Mouse (Mus musculus) regulatory T cell (primary cell): ENCODE data around the gene Psmd13.

Experiments used
- in situ Hi-C: fragments of 300-600 bp; cut with MboI, MseI; formaldehyde crosslinking; loops from one replicate; pipeline ENCODE4 v1.15.1; 2025; ENCODE audit warnings: high pct_unique_total_duplicates

Gene Psmd13

GRCm38 (mm10) chr7:140881696-140882468, at the start of gene Psmd13, which contains the start of gene Sirt3:
Gene Psmd13 (plus strand): TSS chr7:140881968.
Gene Sirt3 (minus strand): TSS chr7:140882309.
- in situ Hi-C loops = loop anchor here (10.0 kb wide), 1 partner anchor 747 kb away; the partner anchor contains the start of gene Mtg1

DNA sequence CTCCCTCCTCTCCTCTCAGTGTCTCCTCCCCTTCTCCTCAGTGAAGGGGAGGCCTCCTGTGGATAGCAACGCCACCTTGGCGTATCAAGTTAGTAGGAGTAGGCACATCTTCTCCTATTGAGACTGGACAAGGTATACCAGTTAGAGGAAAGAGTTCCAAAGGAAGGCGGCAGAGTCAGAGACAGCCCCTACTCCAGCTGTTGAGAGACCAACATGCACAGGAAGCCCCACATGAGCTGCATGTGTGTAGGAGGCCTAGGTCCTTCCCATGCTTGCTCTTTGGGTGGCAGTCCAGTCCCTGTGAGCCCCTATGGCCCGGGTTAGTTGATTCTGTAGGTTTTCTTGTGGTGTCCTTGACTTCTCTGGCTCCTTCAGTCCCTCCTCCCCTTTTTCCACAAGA, 48.4 kb upstream of the Psmd13 start:
- in situ Hi-C loops = no loop called here

DNA sequence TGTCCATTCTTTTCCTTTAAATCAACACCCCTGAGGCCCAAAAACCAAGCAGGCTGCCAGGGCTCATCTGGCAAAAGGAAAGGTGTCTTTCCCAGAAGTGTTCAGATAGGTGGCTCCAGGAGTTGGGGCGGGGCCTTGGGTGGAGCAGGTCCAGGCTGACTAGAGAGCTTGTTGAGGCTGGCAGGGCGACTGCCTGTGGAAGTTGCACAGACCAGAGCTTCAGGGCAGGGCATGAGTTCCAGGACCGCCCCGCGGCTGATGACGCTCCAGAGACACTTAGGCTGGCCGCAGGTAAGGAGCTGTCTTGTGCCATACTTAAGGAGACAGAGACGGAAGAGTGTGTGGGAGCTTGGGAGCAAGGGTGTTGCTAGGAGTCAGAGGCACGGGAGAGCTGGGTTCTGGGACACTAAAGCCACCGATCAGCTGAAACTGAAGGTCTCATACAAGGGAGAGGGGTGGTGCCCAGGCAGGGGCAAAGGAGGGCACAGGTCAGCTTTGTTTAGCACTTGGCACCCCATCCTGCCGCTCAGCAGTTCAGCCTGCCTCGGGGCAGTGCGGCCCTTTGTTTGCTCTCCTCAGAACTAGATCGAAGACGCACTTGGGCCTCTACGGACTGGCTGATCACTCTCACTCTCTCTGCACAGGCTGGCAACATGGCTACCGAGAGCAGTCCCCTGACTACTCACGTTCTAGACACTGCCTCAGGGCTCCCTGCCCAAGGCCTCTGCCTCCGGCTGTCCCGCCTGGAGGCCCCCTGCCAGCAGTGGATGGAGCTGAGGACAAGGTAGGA, 46.6 kb upstream of the Psmd13 start, which contains the start of gene Urah:
Gene Urah, plus strand, starts transcription at position 51 of the 790 bp plus-strand sequence.
- in situ Hi-C loops = no loop called here

DNA sequence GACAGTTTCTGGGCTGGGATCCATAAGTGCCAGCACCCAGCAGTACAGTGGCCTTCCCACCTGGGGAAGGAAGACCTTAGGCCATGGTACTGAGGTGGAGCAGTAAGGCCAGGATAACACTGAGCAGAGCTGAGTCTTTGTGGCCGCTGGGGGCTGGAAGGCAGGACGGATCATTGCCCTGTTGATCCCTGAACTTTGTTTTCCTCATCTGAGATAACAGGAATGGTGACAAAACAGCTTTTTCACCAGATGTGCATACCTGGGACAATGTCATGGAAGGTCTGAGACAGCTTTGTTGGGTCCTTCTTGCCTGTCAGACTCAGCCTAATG, 46.0 kb upstream of the Psmd13 start:
- in situ Hi-C loops = no loop called here

- in situ Hi-C loops = no loop called here
Measured at GRCm38 (mm10) chr7:140836243-140837115, 45.3 kb upstream of the Psmd13 start.

DNA sequence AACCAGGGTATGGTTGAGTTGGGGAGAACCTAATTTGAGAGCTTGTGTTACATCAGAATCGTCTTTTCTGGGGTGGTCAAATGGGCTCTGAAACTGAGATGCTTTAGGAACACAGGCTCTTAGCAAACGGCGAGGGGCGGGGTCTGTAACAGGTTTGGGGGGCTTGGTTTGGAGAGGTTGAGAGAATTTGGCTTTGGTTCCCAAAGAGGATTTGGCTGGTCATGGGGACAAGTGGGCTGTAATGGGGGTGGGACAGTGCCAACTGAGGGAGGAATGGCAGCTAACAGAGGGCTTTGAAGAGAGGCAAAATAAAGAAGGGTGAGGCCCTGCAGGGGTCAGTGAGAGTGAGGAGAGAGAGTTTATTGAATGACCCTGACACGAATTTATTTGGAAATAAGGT, 42.2 kb upstream of the Psmd13 start:
- in situ Hi-C loops = no loop called here

DNA sequence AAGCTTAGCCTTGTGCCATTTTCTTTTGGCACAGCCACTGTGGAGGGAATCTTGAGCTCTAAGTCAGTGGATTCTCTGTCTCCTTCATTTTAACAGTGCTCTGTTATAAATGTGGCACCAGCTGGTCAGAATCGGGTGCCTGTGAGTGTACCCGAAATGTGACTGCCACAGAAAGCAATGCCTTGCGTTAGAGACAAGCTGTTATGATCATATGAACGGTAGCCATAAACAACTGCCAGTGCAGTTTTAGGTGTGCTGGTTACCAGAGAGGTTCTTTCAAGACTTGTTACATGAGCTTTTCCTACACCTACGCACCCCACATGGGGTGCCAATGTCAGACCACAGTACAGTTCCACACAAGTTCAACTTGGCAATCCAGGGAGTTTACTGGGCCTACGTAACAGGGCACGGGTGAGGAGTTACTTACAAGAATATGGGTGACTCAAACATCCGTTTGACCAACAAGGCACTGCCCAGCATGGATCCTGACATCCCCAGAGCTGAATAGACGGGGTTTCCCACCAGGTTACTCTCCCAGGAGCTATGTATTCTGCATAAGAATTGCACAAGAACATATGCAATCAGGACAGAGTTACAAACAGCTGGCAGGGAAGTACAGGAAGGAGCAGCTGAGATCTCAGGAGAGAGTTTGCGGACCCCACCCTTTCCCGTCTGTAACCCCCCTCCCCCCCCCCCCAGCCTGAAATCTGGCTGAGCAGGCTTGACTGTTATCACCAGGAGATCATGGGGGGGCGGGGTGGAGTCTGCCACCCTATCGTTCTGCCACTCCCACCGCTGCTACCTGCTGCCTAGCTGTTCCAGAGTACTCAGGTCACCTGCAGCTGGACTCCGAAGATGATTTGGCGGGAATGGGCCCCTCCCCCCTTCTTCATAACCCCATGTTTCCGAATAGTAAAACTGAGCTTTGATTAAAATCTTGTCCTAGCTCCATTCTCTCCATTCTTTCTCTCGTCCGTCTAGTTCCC, 40.7 kb upstream of the Psmd13 start:
- in situ Hi-C loops = loop anchor here (5.0 kb wide), 2 partner anchors 61 to 206 kb away; partner anchors contain the start of gene Cox8b

- in situ Hi-C loops = loop anchor here (5.0 kb wide), 2 partner anchors 58 to 203 kb away; partner anchors contain the start of gene Cox8b
Measured at GRCm38 (mm10) chr7:140843806-140844205, 38.0 kb upstream of the Psmd13 start.

DNA sequence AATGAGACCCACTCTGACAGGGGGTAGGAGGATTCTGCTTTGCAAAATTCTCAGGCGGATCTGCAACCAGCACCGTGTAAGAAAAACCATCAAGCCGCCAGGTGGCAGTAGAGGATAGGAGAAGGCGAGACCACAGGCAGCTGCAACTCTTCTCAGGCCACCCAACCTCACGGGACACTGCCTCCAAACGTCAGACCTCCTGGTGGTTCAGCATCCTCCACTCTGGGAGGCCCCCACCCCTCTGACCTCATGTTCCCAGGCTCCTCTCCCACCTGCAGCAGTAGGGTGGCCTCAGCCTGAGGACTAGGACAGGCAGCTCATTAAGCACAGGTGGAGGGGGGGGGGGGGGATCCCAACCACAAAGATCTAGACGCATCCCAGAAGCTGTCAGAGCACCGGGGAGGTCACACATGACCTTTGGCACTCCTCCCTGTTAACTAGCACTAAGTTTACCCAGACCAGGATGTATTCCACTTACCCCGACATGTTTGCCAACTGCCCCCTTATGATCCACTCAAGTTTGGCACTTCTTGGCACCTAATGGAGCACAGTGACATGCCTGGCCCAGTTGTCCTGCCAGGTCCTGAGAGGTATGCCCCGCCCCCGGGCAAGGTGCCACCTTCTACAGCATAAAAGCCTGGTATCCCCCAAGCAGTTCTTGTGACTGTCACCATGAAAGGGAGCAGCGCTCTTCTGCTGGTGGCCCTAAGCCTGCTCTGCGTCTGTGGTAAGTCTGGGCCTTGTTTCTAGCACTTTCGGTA, 36.7 kb upstream of the Psmd13 start, which contains the start of gene Scgb1c1:
Gene Scgb1c1, plus strand, starts transcription at position 643 of the 761 bp plus-strand sequence.
- in situ Hi-C loops = loop anchor here (5.0 kb wide), 2 partner anchors 57 to 202 kb away; partner anchors contain the start of gene Cox8b

DNA sequence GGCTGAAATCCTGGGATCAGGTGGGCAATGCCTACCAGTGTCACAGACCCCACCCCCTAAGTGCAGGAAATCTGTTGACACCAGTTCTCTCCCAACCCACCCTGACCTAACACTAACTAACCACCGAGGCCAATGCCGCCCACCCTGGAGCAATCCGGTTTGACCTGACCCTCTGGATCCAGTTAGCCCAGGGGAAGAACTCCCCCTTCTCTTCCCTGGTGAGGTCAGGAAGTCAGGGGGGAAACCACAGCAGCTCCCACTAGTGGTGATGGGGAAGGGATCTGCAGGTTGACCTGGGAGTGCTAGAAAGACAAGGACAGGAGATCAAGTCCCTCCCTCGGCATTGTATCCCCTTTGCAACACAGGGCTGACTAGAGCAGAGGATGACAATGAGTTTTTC, 36.1 kb upstream of the Psmd13 start:
- in situ Hi-C loops = no loop called here

DNA sequence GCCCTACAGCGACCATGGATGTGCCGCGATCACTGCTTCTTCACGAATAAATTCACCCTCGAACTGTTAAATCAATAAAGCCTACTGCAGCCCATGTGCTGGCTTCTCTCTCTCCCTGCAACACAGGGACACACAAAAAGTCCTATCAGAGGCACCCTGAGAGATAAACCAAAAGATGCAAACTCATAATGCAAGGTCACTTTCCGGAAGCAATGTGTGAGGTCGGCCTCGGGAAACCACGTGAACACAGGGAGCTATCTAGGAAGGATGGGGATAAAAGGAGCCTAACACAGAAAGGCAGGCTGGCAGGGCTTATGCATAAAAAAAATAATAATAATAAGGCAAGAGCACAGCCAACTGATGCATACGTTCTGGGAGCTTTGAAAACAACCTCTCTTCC, 35.1 kb upstream of the Psmd13 start:
- in situ Hi-C loops = no loop called here

DNA sequence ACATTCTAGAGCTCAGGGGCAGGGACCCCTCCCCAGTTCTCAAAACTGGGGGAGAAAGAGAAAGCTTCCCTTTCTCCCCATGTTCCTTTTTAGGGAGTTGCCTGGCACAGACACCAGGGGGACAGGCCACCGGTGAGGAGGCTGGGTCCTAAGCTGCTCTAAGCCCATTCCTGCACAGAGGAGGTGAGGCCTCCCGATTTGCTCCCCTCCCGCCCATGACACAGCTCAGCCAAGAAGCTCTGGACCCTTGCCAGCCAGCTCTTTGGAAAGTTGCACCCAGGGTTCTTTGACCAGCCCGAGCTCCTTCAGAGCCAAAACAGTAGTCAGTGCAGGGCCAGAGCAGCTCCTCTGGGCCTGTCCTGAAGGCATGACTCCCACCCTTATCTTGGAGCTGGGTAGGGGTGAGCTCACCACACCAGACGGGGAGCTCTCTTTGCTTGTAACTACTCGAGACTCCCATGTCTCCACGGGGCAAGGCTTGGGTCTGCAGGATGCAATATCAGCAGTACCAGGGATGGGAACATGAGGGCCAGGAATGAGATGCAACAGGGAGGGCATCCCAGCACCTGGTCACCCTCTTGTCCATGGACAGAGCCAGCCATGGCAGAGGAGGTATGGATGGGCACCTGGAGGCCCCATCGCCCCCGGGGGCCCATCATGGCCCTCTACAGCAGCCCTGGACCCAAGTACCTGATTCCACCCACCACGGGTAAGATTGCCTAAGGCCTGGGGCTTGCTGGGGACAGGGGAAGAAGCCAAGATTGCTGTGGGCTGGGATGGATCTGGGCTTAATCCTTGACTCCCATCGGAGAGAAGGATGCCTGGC, 33.8 kb upstream of the Psmd13 start, which contains the start of gene Odf3:
Gene Odf3, plus strand, starts transcription at position 51 of the 826 bp plus-strand sequence.
- in situ Hi-C loops = no loop called here

GRCm38 (mm10) chr7:140848591-140848990, 33.2 kb upstream of the Psmd13 start:
- in situ Hi-C loops = no loop called here

- in situ Hi-C loops = no loop called here
Measured at GRCm38 (mm10) chr7:140851916-140852315, 29.9 kb upstream of the Psmd13 start.

- in situ Hi-C loops = no loop called here
Measured at GRCm38 (mm10) chr7:140853386-140853785, 28.4 kb upstream of the Psmd13 start.

- in situ Hi-C loops = no loop called here
Measured at GRCm38 (mm10) chr7:140854483-140854882, 27.3 kb upstream of the Psmd13 start.

DNA sequence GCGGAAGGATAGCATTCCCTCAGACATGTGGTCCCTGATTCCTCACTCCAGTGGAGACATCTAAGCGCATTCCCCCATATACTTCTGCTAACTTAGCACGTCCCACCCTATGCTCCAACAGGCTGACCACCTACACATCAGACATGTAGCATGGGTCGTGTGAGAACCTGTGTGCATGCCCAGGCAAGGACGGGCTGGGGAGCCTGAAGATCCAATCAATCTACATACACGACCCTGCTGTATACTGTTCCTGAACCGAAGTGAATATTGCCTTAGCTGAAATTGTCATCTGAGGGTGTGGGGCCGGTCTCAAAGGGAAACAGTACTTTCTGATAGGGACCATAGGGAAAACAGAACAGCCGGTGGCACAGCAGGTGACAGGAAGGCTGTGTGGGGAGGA, 26.6 kb upstream of the Psmd13 start:
- in situ Hi-C loops = no loop called here
